Mouse (Mus musculus) gastrocnemius, postnatal 4 days (tissue): Measurements from ENCODE around the gene C87977. TPM values are rescaled to one million over a fixed set of nuclear protein-coding genes. Genes with fewer than 3 reads are reported as not detected.
"Not testable (repeated sequence)": the region's sequence is repeated elsewhere in the genome, so short reads cannot be mapped to it uniquely, and the experiment has no call there.

ENCODE experiments used
- DNase-seq, 2 experiments: peaks; one replicate each; pipeline ENCODE4 v3.0.0; 2021 to 2022; ENCODE audit warnings: low spot score in 2 of 2, mixed read lengths in 2 of 2
- long read RNA-seq, 2 experiments: library from polyadenylated mRNA; stranded (forward); transcript quantifications; one replicate each; pipeline ENCODE4 v2.0.0; 2021
- total RNA-seq, 2 experiments: library from RNA; stranded (reverse); gene quantifications; 2 replicates each; pipeline ENCODE4 v1.2.3; 2021

Gene C87977
- not detected for total RNA-seq
- long read RNA-seq, experiment 1, result 0 reads
- long read RNA-seq, experiment 2, result 0 reads

DNA sequence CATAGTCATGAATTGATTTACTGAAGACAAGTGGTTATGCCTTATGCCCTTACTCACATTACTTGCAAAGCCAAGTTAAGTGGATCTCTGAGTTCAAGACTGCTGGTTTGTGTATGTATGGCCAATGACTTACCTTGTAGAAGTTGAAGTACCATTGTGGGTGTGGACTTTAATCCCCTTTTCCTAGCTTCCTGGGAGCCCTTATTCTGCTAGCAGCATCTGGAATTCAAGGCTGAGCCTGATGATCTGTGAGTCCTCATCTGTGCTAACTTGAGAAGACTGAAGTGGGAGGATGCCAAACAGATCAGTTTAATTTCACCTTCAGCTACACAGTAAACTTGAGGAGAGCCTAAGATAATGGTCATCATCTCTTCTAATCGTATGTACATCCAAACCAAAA is at the start of gene C87977:
TSS of gene C87977 (minus strand) at position 101 of the 400 bp plus-strand sequence.
- DNase-seq, result not testable (repeated sequence)

DNA sequence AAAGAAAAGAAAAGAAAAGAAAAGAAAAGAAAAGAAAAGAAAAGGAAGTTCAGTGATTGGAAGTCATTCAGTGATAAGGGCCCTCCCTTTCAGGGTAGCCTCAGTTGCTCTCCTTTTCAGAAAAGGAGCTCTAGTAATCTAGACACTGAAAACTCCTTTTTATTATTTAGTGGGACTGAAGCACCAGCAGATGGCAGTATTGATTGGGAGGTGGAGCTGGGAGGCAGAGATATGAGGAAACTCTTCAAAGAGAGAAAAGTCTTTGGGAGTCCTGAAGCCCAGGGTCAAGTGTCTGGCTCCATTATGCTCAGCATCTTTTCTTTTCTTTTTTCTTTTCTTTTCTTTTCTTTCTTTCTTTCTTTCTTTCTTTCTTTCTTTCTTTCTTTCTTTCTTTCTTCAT is 41.6 kb upstream of the C87977 start:
- DNase-seq, result not testable (repeated sequence)

DNA sequence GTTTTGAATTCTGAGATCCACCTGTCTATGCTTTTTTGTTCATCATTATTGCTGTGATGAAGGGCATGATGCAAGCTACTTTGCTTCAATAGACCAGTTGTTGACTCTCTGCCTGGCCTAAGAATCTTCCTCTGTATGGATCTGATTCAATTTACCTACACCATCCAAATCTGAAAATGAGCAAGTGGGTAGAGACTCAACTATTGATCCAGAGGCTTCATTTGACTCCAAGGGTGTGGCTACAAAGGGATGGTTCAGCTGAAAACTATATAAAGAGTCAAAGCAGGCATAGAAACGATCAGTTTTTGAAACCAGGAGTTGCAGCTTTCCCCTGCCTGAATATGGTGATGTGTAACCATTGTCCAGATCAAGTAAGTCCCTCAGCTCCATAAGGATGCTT is 22.7 kb downstream of the C87977 start, which contains the start of gene Oog2:
TSS of gene Oog2 (plus strand) at position 301 of the 400 bp plus-strand sequence.
- DNase-seq, result no peak

DNA sequence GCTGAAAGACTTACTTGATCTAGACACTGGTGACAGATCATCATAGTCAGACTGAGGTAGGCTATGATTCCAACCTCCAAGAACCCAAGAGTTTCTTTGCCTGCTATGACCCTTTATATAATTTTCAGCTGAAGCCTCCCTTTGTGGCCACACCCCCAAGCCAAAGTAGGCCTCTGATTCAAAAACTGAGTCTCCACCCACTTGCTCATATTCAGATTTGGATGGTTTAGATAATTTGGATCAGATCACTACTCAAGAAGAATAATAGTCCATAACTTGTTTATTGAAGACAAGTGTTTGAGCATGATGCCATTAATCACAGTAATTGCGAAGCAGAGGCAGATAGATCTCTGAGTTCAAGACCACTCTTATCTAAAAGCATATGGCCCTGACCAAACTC is 50.6 kb downstream of the C87977 start, which contains the start of gene Oog3:
TSS of gene Oog3 (minus strand) at position 101 of the 400 bp plus-strand sequence.
- no peak for DNase-seq

Other genes with a start within 250 kb of the C87977 start
- gene Gm13101, start 246.4 kb downstream of the C87977 start, total RNA-seq, result not detected
- not detected for gene Pramef17, start 218.9 kb downstream of the C87977 start, total RNA-seq
- gene Pramel4, start 154.2 kb downstream of the C87977 start, total RNA-seq, result not detected
- not detected for gene Gm13102, start 106.8 kb downstream of the C87977 start, total RNA-seq
- not detected for gene Oog3, start 50.7 kb downstream of the C87977 start, total RNA-seq
- gene Oog2, start 22.6 kb downstream of the C87977 start, total RNA-seq, result not detected
- not detected for gene Pramel5, start 67.2 kb upstream of the C87977 start, total RNA-seq
- not detected for gene Gm13128, start 116.9 kb upstream of the C87977 start, total RNA-seq
- not detected for gene Gm13119, start 144.6 kb upstream of the C87977 start, total RNA-seq
- gene Pramef20, start 164.6 kb upstream of the C87977 start, total RNA-seq, result not detected
- not detected for gene Pramef12, start 195.1 kb upstream of the C87977 start, total RNA-seq
- not detected for gene 1700012P22Rik, start 225.5 kb upstream of the C87977 start, total RNA-seq
- not detected for gene Gm9944, start 240.0 kb upstream of the C87977 start, total RNA-seq